Mouse (Mus musculus) testis, postnatal 10 days (tissue): ENCODE data around the gene Hist1h2ae.
"Not testable (repeated sequence)": the region's sequence is repeated elsewhere in the genome, so short reads cannot be mapped to it uniquely, and the experiment has no call there.

ENCODE experiments used
- DNase-seq: peaks from one replicate; pipeline ENCODE4 v3.0.0; 2021; ENCODE audit warnings: low spot score

Gene Hist1h2ae

DNA sequence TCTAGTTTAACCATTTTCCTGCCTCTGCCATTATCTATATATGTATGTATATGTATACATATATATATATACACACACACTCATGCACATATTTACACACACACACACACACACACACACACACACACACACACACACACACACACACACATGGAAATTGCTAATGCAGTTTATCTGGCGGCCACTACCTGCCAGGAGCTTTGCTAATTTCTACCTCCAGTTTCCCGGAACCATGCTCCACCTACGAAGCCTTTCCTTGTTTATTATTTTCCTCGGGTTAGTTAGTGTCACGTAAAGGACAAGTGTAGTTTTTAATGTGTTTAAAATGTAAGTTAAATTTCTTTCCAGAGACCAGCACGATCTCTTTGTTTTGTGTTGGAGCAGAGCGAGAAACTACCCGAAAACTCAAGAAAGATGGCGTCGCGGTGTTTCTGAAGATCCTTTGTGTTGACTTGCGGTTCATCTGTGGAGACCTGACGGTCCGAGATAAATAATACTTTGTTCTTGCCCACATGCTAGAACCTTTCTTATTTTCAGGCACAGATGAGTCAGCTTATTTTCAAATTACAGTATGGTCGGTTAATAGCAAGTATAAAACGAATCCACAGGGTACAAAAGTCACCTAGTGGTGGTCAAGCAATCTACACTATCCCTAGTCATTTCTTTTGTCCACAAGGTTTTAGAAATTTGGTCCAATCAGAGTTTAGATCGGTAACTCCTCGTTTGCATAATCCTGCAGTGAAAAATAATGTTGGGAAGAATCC, 8.1 kb downstream of the Hist1h2ae start:
- no peak for DNase-seq

- DNase-seq: peak; percentile 92
Measured at GRCm38 (mm10) chr13:23561883-23562659, 8.9 kb downstream of the Hist1h2ae start, which contains the start of gene Hist1h3e. TSS of gene Hist1h3e (minus strand) at chr13:23562369.

DNA sequence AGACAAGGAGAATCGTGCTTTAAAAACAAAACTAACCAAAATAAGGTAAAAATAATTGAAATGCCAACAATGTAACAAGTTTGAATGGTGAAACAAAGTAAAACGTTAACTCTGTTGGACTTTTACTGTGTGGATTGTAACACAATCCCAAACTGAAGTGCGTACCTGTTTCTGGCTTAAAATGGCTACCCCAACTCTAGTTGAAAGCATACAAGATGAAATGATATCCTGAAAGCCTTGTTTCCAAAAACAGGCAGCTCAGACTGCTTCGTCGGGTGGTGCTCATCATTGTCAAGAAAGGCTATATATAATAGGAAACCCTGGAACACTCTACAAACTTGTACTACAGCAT, 9.5 kb downstream of the Hist1h2ae start:
- not testable (repeated sequence) for DNase-seq

- DNase-seq: not testable (repeated sequence)
Measured at GRCm38 (mm10) chr13:23560699-23561098, 10.3 kb downstream of the Hist1h2ae start.

DNA sequence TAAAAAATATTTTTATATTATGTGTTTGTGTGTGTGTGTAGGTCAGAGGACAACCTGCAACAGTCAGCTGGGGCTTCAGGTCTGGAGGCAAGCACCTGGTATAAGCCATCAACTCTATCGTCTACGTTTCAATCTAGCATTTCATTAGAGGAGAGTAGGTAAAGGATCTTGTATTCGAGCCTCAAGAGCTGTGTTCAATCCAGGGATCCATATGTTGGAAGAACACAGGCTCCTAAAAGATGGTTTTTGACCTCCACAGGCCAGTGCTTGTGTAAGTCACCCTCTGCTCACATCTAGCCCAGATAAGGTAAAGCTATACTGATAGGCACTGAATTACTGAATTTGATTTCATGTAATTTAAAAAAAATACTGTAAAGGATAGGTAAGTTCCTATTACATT, 14.1 kb downstream of the Hist1h2ae start:
- no peak for DNase-seq

DNA sequence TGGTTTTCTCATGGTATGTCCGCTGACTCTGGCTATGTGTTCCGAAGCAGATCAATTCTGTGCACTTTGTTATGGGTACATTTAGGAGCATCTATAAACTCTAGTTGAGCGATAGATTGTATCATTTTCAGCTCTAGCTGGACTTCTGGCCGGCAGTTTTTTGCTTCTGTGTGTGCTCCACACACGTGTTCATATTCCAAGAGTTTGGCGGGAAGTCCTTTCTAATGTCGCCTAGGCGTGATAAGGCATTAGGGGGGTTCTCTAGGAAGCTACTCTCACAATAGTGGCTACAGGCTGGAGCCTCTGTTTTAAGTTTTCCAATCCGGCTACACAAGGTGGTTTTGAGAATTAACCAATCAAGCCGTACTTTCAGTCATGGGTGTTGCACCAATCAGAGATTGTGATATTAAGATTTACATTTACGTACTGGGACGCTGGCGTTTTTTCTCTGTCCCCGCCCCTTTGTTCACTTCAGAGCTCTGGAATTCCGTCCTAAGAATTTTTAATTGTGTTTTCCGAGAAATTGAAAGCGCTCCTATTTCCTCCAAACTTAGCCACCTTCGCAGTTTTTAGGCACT, 15.1 kb downstream of the Hist1h2ae start:
- peak; percentile 54 for DNase-seq

DNA sequence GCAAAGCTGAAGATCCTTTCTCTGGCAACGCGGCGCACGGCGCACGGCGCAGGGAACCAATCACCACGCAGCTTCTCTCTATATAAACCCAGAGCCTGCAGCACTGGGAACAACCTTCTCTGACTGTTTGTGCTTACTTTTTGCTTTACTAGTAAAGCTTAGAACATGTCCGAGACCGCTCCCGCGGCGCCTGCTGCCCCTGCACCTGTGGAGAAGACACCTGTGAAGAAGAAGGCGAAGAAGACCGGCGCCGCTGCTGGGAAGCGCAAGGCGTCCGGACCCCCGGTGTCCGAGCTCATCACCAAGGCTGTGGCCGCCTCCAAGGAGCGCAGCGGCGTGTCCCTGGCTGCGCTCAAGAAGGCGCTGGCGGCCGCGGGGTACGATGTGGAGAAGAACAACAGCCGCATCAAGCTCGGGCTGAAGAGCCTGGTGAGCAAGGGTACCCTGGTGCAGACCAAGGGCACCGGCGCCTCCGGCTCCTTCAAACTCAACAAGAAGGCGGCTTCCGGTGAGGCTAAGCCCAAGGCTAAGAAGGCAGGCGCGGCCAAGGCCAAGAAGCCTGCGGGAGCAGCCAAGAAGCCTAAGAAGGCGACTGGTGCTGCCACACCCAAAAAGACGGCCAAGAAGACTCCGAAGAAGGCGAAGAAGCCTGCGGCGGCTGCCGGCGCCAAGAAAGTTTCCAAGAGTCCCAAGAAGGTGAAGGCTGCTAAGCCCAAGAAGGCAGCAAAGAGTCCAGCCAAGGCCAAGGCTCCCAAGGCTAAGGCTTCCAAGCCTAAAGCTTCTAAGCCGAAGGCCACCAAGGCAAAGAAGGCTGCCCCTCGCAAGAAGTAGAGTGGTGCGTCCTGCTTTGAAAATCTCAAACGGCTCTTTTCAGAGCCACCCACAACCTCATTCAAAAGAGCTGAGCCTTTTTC, 15.8 kb downstream of the Hist1h2ae start:
- peak; percentile 76 for DNase-seq

DNA sequence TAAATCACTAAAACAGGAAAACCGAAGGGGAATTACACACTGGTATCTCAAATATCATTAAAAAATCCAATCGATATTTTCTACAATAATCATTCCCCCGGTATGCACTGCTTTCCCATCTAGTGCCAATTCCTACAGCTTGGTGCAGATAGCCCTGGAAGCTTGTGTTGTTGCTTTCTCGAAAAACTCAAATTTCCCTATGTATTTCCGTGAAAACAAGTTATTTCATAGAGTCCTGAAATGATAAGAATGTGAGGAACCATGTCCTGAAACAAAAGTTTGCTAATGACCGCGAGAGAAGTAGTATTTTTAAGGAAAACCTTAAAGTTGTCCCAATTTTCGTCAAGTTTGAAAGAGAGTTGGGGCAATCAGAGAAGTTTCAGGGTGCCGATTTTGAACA, 16.6 kb downstream of the Hist1h2ae start:
- DNase-seq: no peak

- DNase-seq: no peak
Measured at GRCm38 (mm10) chr13:23552962-23553361, 18.1 kb downstream of the Hist1h2ae start, which contains the start of gene Hist1h1d. TSS of gene Hist1h1d (plus strand) at chr13:23553262.

DNA sequence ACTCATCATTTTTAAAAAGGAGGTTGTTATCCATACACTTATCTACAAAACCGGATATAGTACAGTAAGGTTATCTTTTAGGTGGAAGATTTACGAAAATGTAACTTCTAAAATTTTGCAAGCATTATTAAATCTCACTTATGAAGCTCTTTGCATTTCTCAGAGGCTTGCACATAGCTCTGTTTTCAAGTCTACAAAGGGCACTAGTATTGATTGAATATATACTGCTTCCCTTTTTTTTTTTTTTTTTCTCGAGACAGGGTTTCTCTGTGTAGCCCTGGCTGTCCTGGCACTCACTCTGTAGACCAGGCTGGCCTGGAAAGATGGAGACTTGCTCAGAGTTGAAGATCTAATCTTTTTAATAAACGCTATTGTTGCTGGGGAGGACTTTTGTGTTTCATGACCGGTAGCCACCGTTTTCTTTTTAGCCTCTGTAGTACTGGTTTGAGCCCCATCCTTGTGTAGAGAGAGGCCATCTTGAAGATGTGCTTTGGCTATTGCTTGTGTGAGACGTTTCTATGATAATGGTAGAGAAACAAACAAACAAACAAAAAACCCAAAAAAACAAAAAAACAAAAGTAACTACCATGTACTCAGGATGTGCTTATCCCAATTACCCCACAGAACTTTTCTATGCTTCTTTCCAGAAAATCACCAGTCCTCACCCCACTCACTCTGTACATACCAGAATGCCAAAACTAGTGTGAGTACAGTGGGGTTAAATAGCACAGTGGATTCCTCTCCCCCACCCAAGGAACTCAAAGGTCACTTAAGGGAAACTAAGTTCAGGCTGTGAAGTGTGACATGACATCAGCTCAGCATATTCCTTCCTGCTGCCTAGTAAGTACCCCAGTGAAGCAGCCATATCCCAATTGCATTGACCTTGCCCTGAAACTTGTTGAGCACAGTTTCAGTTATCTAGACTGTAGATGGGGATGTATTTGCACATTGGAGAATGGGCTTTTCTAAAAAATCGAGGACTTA, 18.8 kb downstream of the Hist1h2ae start:
- DNase-seq: no peak

DNA sequence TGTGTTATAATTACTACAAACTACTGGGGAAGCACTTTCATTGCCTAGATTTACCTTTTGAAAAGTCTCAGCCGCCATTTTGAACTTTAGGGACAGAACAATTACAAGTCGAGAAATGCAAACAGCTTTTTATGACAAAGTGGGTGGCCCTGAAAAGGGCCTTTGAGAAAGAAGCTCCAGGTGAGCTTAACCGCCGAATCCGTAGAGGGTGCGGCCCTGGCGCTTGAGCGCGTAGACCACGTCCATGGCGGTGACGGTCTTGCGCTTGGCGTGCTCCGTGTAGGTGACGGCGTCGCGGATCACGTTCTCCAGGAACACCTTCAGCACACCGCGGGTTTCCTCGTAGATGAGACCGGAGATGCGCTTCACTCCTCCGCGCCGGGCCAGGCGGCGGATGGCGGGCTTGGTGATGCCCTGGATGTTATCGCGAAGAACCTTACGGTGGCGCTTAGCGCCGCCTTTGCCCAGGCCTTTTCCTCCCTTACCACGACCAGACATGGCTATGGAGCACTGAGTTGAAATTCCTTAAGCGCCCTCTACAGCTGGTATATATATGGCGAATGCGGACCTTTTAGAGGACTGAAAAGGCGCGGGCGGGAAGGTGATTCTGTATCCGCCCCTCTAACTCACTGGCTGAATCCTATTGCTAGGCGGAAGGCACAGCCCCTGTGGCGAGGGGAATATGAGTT, 19.7 kb downstream of the Hist1h2ae start, which contains the start of gene Hist1h4f:
Gene Hist1h4f, minus strand, starts transcription at position 503 of the 689 bp plus-strand sequence.
- DNase-seq: peak; percentile 81

GRCm38 (mm10) chr13:23550761-23551145, 20.3 kb downstream of the Hist1h2ae start:
- no peak for DNase-seq

GRCm38 (mm10) chr13:23546694-23547093, 24.3 kb downstream of the Hist1h2ae start:
- no peak for DNase-seq

GRCm38 (mm10) chr13:23544787-23545120, 26.3 kb downstream of the Hist1h2ae start:
- not testable (repeated sequence) for DNase-seq

DNA sequence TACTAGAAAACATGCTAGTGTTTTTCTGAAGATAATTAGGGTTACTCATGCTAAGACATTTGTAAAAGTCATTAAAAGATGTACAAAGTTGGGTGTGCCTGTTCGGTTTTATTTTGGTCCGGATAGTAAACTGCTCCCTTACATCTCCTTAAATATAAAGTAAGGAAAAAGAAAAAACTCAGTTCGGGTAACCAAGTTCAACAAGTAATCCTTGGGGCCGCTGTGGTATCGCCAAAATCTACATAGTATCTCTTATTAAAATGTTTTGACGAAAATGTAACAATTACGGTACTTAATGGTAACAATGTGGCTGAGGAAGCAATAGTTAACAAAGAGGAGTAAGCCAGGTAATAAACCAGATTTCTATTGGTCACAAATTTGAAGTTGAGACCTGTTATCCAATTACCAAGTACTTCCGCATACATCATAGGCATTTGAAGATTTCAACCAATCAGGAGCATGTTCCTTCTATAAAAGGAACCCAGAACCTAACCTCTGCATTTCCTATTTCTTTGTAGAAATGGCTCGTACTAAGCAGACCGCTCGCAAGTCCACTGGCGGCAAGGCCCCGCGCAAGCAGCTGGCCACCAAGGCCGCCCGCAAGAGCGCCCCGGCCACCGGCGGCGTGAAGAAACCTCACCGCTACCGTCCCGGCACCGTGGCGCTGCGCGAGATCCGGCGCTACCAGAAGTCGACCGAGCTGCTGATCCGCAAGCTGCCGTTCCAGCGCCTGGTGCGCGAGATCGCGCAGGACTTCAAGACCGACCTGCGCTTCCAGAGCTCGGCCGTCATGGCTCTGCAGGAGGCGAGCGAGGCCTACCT, 26.8 kb downstream of the Hist1h2ae start, which contains the start of gene Hist1h3f:
Gene Hist1h3f, plus strand, starts transcription at position 88 of the 822 bp plus-strand sequence.
- DNase-seq: peak; percentile 63

DNA sequence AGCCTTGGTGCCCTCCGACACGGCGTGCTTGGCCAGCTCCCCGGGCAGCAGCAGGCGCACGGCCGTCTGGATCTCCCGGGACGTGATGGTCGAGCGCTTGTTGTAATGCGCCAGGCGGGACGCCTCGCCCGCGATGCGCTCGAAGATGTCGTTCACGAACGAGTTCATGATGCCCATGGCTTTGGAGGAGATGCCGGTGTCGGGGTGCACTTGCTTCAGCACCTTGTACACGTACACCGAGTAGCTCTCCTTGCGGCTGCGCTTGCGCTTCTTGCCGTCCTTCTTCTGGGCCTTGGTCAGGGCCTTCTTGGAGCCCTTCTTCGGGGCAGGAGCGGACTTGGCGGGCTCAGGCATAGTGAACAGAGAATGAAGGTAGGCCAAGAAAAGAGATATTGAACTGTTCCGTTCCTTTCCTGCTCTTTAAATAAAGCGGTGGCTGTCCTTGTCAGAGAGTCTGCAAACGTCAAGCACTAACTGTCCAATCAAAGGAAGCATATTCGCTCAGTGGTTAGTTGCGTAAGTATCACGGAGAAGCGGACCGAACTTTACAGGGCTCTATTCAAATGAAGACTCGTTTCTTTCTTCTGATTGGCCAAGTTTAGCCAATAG, 27.9 kb downstream of the Hist1h2ae start, which contains the start of gene Hist1h2bh:
Gene Hist1h2bh, minus strand, starts transcription at position 394 of the 609 bp plus-strand sequence.
- peak; percentile 49 for DNase-seq

GRCm38 (mm10) chr13:23542225-23542980, 28.6 kb downstream of the Hist1h2ae start:
- not testable (repeated sequence) for DNase-seq

- no peak for DNase-seq
Measured at GRCm38 (mm10) chr13:23541497-23541896, 29.5 kb downstream of the Hist1h2ae start.
